Mouse (Mus musculus) CH12.LX (cell line): Measurements from ENCODE around the gene Capn1.

Experiments
- CTCF ChIP-seq, 2 experiments: IDR thresholded peaks in 1 of 2; conservative IDR thresholded peaks in 1 of 2; 2 replicates each; pipeline ENCODE4 v1.5.1; 2011 to 2012; ENCODE audit warnings: low read depth in 2 of 2, low read length in 2 of 2, improper control_type of control experiment in 1 of 2, inconsistent platforms in 1 of 2, mild to moderate bottlenecking in 1 of 2, moderate library complexity in 1 of 2
- ETS1 ChIP-seq: conservative IDR thresholded peaks from 2 replicates; pipeline ENCODE4 v1.6.1; 2012; ENCODE audit warnings: low read depth, mild to moderate bottlenecking, inconsistent platforms, low read length, improper control_type of control experiment, moderate library complexity
- MAX ChIP-seq: IDR thresholded peaks from 2 replicates; pipeline ENCODE4 v1.6.1; 2011; ENCODE audit warnings: low read length, improper control_type of control experiment
- POLR2A ChIP-seq: IDR thresholded peaks from 2 replicates; pipeline ENCODE4 v1.6.1; 2011; ENCODE audit warnings: low read depth, mild to moderate bottlenecking, improper control_type of control experiment, low read length
- RCOR1 ChIP-seq: conservative IDR thresholded peaks from 2 replicates; pipeline ENCODE4 v1.6.1; 2012; ENCODE audit warnings: low read depth, mild to moderate bottlenecking, inconsistent platforms, low read length, improper control_type of control experiment
- SMC3 ChIP-seq: IDR thresholded peaks from 2 replicates; pipeline ENCODE4 v1.6.1; 2011; ENCODE audit warnings: low read depth, low read length, improper control_type of control experiment

DNA sequence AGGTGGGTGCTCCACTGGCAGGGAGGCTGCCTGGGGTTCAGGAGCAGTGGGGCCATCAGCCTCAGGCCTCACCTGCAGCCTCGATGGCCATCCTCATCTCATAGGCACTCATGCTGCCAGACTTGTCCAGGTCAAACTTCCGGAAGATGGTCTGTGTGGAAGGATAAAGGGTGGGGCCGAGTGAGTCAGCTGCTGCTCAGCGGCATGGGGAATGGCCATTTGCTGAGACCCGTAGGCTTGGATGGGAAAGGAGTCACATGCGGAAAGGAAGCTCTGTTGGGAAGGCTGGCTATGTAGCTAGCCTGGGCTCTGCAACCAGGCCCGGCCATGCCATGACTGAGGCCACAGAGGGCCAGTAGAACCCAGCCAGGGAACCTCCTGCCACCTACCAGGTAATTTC, 24.2 kb downstream of the Capn1 start:
- TF ChIP-seq CTCF (conservative IDR thresholded peaks at IDR 0.05 in 1 of 2, IDR thresholded peaks at IDR 0.05 in 1 of 2; ENCODE audit: low read depth in 2 of 2, low read length in 2 of 2) (no peak), MAX (no peak), RCOR1 (no peak), SMC3 (no peak), POLR2A (no peak), ETS1 (no peak)
